Mouse (Mus musculus) cortical plate, adult 2 months (tissue): ENCODE data around the gene Smarce1.

Source experiments
- CTCF ChIP-seq: fragments of 200-500 bp; IDR thresholded peaks from 2 replicates; pipeline ENCODE4 v1.5.1; 2011; ENCODE audit warnings: mild to moderate bottlenecking, control low read depth, low read length; ENCODE audit not compliant: insufficient read depth; ENCODE audit errors: extremely low read depth
- POLR2A ChIP-seq: fragments of 200-500 bp; IDR thresholded peaks from 2 replicates; pipeline ENCODE4 v1.6.1; 2011; ENCODE audit warnings: mild to moderate bottlenecking, low read length, control low read depth; ENCODE audit not compliant: insufficient read depth; ENCODE audit errors: extremely low read depth

GRCm38 (mm10) chr11:99180071-99180470 lies 50.7 kb downstream of the Smarce1 start:
- no peak for TF ChIP-seq POLR2A
- no peak for TF ChIP-seq CTCF
